Mouse (Mus musculus) adrenal gland, postnatal 25 days (tissue): ENCODE data around the gene Rxfp2. TPM values are rescaled to one million over a fixed set of nuclear protein-coding genes. Genes with fewer than 3 reads are reported as not detected.

Experiments used
- DNase-seq: peaks from one replicate; pipeline ENCODE4 v3.0.0; 2021; ENCODE audit warnings: mixed read lengths
- long read RNA-seq: library from polyadenylated mRNA; stranded (forward); transcript quantifications from one replicate; pipeline ENCODE4 v2.0.0, GENCODE M21; 2021
- total RNA-seq: library from RNA; stranded (reverse); gene quantifications from 2 replicates; pipeline ENCODE4 v1.2.3, GENCODE M21; 2021

The Rxfp2 gene
- total RNA-seq: not detected in 2 replicates
- long read RNA-seq: 0 reads

- DNase-seq: no peak
These were observed at the start of gene Rxfp2 for GRCm38 (mm10) chr5:150018656-150019055. Gene Rxfp2 (plus strand): TSS chr5:150018675.

GRCm38 (mm10) chr5:149970261-149970660 lies 48.2 kb upstream of the Rxfp2 start:
- no peak for DNase-seq

GRCm38 (mm10) chr5:149977027-149977426 lies 41.4 kb upstream of the Rxfp2 start:
- no peak for DNase-seq

GRCm38 (mm10) chr5:149983621-149984020 lies 34.9 kb upstream of the Rxfp2 start:
- peak; percentile 29 for DNase-seq

GRCm38 (mm10) chr5:149994578-149994977 lies 23.9 kb upstream of the Rxfp2 start:
- DNase-seq: no peak

GRCm38 (mm10) chr5:149996614-149997013 lies 21.9 kb upstream of the Rxfp2 start:
- no peak for DNase-seq

GRCm38 (mm10) chr5:149997321-149998034 lies 21.0 kb upstream of the Rxfp2 start:
- no peak for DNase-seq

- no peak for DNase-seq
These were observed 20.2 kb upstream of the Rxfp2 start for GRCm38 (mm10) chr5:149998311-149998710.

- DNase-seq: no peak
These were observed 13.1 kb upstream of the Rxfp2 start for GRCm38 (mm10) chr5:150005355-150005754.

GRCm38 (mm10) chr5:150016861-150017260 lies 1.6 kb upstream of the Rxfp2 start:
- DNase-seq: no peak

- no peak for DNase-seq
These were observed 803 bp upstream of the Rxfp2 start for GRCm38 (mm10) chr5:150017672-150018071.

- DNase-seq: peak; percentile 81
These were observed 2.4 kb downstream of the Rxfp2 start for GRCm38 (mm10) chr5:150020851-150021250.

GRCm38 (mm10) chr5:150021805-150022204 lies 3.3 kb downstream of the Rxfp2 start:
- no peak for DNase-seq

GRCm38 (mm10) chr5:150022556-150022955 lies 4.1 kb downstream of the Rxfp2 start:
- DNase-seq: no peak

GRCm38 (mm10) chr5:150023476-150023875 lies 5.0 kb downstream of the Rxfp2 start:
- no peak for DNase-seq

GRCm38 (mm10) chr5:150024188-150024587 lies 5.7 kb downstream of the Rxfp2 start:
- no peak for DNase-seq

GRCm38 (mm10) chr5:150024901-150025300 lies 6.4 kb downstream of the Rxfp2 start:
- no peak for DNase-seq

GRCm38 (mm10) chr5:150025326-150025725 lies 6.9 kb downstream of the Rxfp2 start:
- DNase-seq: no peak

- no peak for DNase-seq
These were observed 8.1 kb downstream of the Rxfp2 start for GRCm38 (mm10) chr5:150026509-150027087.

- DNase-seq: no peak
These were observed 12.7 kb downstream of the Rxfp2 start for GRCm38 (mm10) chr5:150031201-150031600.

GRCm38 (mm10) chr5:150031634-150032033 lies 13.2 kb downstream of the Rxfp2 start:
- DNase-seq: no peak

GRCm38 (mm10) chr5:150032075-150032492 lies 13.6 kb downstream of the Rxfp2 start:
- DNase-seq: peak; percentile 22

GRCm38 (mm10) chr5:150036286-150036685 lies 17.8 kb downstream of the Rxfp2 start:
- no peak for DNase-seq

GRCm38 (mm10) chr5:150036918-150037317 lies 18.4 kb downstream of the Rxfp2 start:
- DNase-seq: no peak
